ENCODE assay signal across 8 mouse cellular contexts in the genomic region with DNA sequence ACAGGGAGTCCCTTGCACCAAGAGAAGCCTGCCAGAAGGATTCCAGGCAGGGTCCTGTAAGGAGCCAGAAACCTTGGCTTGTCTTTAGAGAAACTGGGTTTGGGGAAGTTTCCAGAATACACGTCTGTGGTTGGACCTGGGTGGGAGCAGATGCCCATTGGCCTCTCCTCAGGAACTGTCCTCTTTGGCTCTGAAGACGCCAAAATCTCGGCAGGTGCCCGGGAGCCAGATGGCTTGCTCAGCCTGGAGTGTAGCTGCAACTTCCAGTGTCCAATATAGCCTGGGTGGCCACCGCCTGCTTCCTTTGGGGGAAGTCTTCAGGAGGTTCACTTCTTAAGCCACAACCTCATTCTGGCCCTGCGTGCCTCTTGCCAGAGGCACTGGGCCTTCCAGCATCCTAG. TPM values are rescaled to one million over a fixed set of nuclear protein-coding genes. Genes with fewer than 3 reads are reported as not detected.
DNase-seq lines count a peak whose midpoint lies in the region; ATAC-seq and TF ChIP-seq lines count a peak whose summit lies in the region.

No protein-coding gene starts in this region.

- H3K4me2 ChIP-seq in lung, postnatal 0 days (replicated peaks; ENCODE audit: low read depth, low read length), result peak overlapping the region; percentile 21; the same call in 1 of the 2 replicates
- 0 out of 2 replicates have a peak overlapping the region, but pooled peaks have one; percentile 58 for H3K4me2 ChIP-seq in liver, postnatal 0 days (ENCODE audit: low read depth, low read length)
- H3K4me2 ChIP-seq in kidney, embryonic 16.5 days (replicated peaks; ENCODE audit: low read depth, low read length), result no peak overlapping the region

- peaks cover 42% of the 10 kb centered on the region for H3K27me3 ChIP-seq in lung, postnatal 0 days (replicated peaks; ENCODE audit: insufficient read depth, low read length)
- peaks cover 42% of the 10 kb centered on the region for H3K27me3 ChIP-seq in liver, postnatal 0 days (ENCODE audit: insufficient read depth, low read length)
- H3K27me3 ChIP-seq in kidney, embryonic 16.5 days (ENCODE audit: insufficient read depth, low read length), result peaks cover 43% of the 10 kb centered on the region

- ATAC-seq in lung, postnatal 0 days, result no peak
- ATAC-seq in hematopoietic stem cell, adult 5-6 weeks (replicated peaks in 1 of 2; ENCODE audit: insufficient read depth in 1 of 2, low FRiP score in 2 of 2, low TSS enrichment in 1 of 2, low read depth in 1 of 2, poor library complexity in 2 of 2, severe bottlenecking in 2 of 2), result peak; percentile 9 to 24; a peak in 1 of 4 replicates
- peak; percentile 3; the same call in 1 of the 2 replicates for ATAC-seq in liver, postnatal 0 days
- ATAC-seq in kidney, embryonic 16.5 days (ENCODE audit: low FRiP score, low TSS enrichment), result no peak

- H3K9ac ChIP-seq in lung, postnatal 0 days (replicated peaks; ENCODE audit: low read depth), result no peak overlapping the region
- peak overlapping the region; percentile 6 for H3K9ac ChIP-seq in liver, postnatal 0 days (replicated peaks)
- no peak overlapping the region for H3K9ac ChIP-seq in kidney, embryonic 16.5 days (replicated peaks; ENCODE audit: low read length)

- peaks cover 25% of the 10 kb centered on the region for H3K4me1 ChIP-seq in lung, postnatal 0 days (ENCODE audit: insufficient read depth, low read depth, low read length)
- H3K4me1 ChIP-seq in liver, postnatal 0 days (ENCODE audit: insufficient read depth), result peaks cover 31% of the 10 kb centered on the region
- peaks cover 48% of the 10 kb centered on the region for H3K4me1 ChIP-seq in kidney, embryonic 16.5 days (ENCODE audit: insufficient read depth, low read length)

- H3K4me3 ChIP-seq in lung, postnatal 0 days (ENCODE audit: low read depth, low read length), result no peak overlapping the region
- H3K4me3 ChIP-seq in liver, postnatal 0 days (ENCODE audit: low read depth, low read length), result no peak overlapping the region
- H3K4me3 ChIP-seq in kidney, embryonic 16.5 days (ENCODE audit: low read length), result no peak overlapping the region

- no peak overlapping the region for H3K27ac ChIP-seq in lung, postnatal 0 days (ENCODE audit: low read length)
- H3K27ac ChIP-seq in liver, postnatal 0 days (ENCODE audit: low read depth), result no peak overlapping the region
- H3K27ac ChIP-seq in kidney, embryonic 16.5 days (ENCODE audit: low read length), result no peak overlapping the region

- 25% methylated on average over 6 of the region's 6 CpGs for WGBS in lung, postnatal 0 days
- 10% methylated on average over 6 of the region's 6 CpGs for WGBS in liver, postnatal 0 days (ENCODE audit: insufficient replicate concordance)
- WGBS in kidney, embryonic 16.5 days, result 32% methylated on average over 6 of the region's 6 CpGs

- no peak for TF ChIP-seq CTCF in lung, postnatal 0 days (IDR thresholded peaks at IDR 0.05)
- TF ChIP-seq CTCF in liver, postnatal 0 days (IDR thresholded peaks at IDR 0.05; ENCODE audit: low read depth), result no peak

- TF ChIP-seq EP300 in lung, postnatal 0 days (IDR thresholded peaks at IDR 0.05), result no peak
- TF ChIP-seq EP300 in liver, postnatal 0 days (IDR thresholded peaks at IDR 0.05; ENCODE audit: low read depth), result no peak

- DNase-seq in lung, postnatal 0 days (ENCODE audit: low spot score), result no peak
- no peak for DNase-seq in lung, postnatal 14 days
- DNase-seq in cerebellum, postnatal 36 days, result peak; percentile 90 to 91
- DNase-seq in liver, postnatal 0 days, result no peak
- no peak for DNase-seq in gastrocnemius, adult 18-20 months (ENCODE audit: low spot score)
- DNase-seq in kidney, postnatal 10 days, result no peak

- H3K36me3 ChIP-seq in lung, postnatal 0 days (ENCODE audit: insufficient read depth, low read length), result 0 out of 2 replicates have a peak, but pooled peaks cover 5% of the 10 kb centered on the region
- H3K36me3 ChIP-seq in liver, postnatal 0 days (replicated peaks; ENCODE audit: insufficient read depth, low read length), result peaks cover 26% of the 10 kb centered on the region
- H3K36me3 ChIP-seq in kidney, embryonic 16.5 days (ENCODE audit: insufficient read depth, low read length), result peaks cover 29% of the 10 kb centered on the region

- no peaks in the 10 kb centered on the region for H3K9me3 ChIP-seq in lung, postnatal 0 days (ENCODE audit: low read length)
- no peaks in the 10 kb centered on the region for H3K9me3 ChIP-seq in liver, postnatal 0 days (ENCODE audit: low read length)
- H3K9me3 ChIP-seq in kidney, embryonic 16.5 days (ENCODE audit: low read length), result no peaks in the 10 kb centered on the region

RNA-seq across cellular contexts. Expression of a gene that starts 0.3 kb away (rescaled TPM):
- polyA plus RNA-seq in lung, postnatal 0 days (2015; fragmentation: Nextera tagmentation; extraction: Ambion mirVana), result 0.07 TPM in 1 of 2 replicates, not detected in the other
- total RNA-seq in hematopoietic stem cell, adult 5-6 weeks (2017), result 0.40 TPM in 1 of 2 replicates, not detected in the other
- 0.02 TPM in 1 of 2 replicates, not detected in the other for polyA plus RNA-seq in liver, postnatal 0 days (2015; fragmentation: Nextera tagmentation; extraction: Ambion mirVana)
- total RNA-seq in gastrocnemius, adult 18-20 months (2021), result not detected
- 0.18 and 0.22 TPM in 2 replicates for polyA plus RNA-seq in kidney, embryonic 16.5 days (2015; fragmentation: Nextera tagmentation; extraction: Ambion mirVana)

RNA-seq across cellular contexts. Expression of a gene that starts 6.9 kb away (rescaled TPM):
- polyA plus RNA-seq in lung, postnatal 0 days (2015; fragmentation: Nextera tagmentation; extraction: Ambion mirVana), result 97.7 and 103 TPM in 2 replicates
- 27.8 and 63.7 TPM in 2 replicates for total RNA-seq in hematopoietic stem cell, adult 5-6 weeks (2017)
- polyA plus RNA-seq in liver, postnatal 0 days (2015; fragmentation: Nextera tagmentation; extraction: Ambion mirVana), result 44.7 and 46.1 TPM in 2 replicates
- 10 to 100 TPM; 54.6 to 57.5 TPM for total RNA-seq in gastrocnemius, adult 18-20 months (2021)
- 193 and 206 TPM in 2 replicates for polyA plus RNA-seq in kidney, embryonic 16.5 days (2015; fragmentation: Nextera tagmentation; extraction: Ambion mirVana)

RNA-seq across cellular contexts. Expression of a gene that starts 7.3 kb away (rescaled TPM):
- polyA plus RNA-seq in lung, postnatal 0 days (2015; fragmentation: Nextera tagmentation; extraction: Ambion mirVana), result 0.31 and 1.2 TPM in 2 replicates
- 1.1 and 4.8 TPM in 2 replicates for total RNA-seq in hematopoietic stem cell, adult 5-6 weeks (2017)
- 0.07 and 0.09 TPM in 2 replicates for polyA plus RNA-seq in liver, postnatal 0 days (2015; fragmentation: Nextera tagmentation; extraction: Ambion mirVana)
- under 1 TPM; 0.12 to 0.34 TPM for total RNA-seq in gastrocnemius, adult 18-20 months (2021)
- 12.2 and 14.7 TPM in 2 replicates for polyA plus RNA-seq in kidney, embryonic 16.5 days (2015; fragmentation: Nextera tagmentation; extraction: Ambion mirVana)

RNA-seq across cellular contexts. Expression of a gene that starts 24.3 kb away (rescaled TPM):
- polyA plus RNA-seq in lung, postnatal 0 days (2015; fragmentation: Nextera tagmentation; extraction: Ambion mirVana), result 297 and 329 TPM in 2 replicates
- total RNA-seq in hematopoietic stem cell, adult 5-6 weeks (2017), result 68.7 and 71.1 TPM in 2 replicates
- 263 and 268 TPM in 2 replicates for polyA plus RNA-seq in liver, postnatal 0 days (2015; fragmentation: Nextera tagmentation; extraction: Ambion mirVana)
- 100 to 1,000 TPM; 179 to 182 TPM for total RNA-seq in gastrocnemius, adult 18-20 months (2021)
- 372 and 373 TPM in 2 replicates for polyA plus RNA-seq in kidney, embryonic 16.5 days (2015; fragmentation: Nextera tagmentation; extraction: Ambion mirVana)

RNA-seq across cellular contexts. Expression of a gene that starts 26.4 kb away (rescaled TPM):
- 34.7 and 41.2 TPM in 2 replicates for polyA plus RNA-seq in lung, postnatal 0 days (2015; fragmentation: Nextera tagmentation; extraction: Ambion mirVana)
- 56.5 and 67.0 TPM in 2 replicates for total RNA-seq in hematopoietic stem cell, adult 5-6 weeks (2017)
- polyA plus RNA-seq in liver, postnatal 0 days (2015; fragmentation: Nextera tagmentation; extraction: Ambion mirVana), result 11.0 and 13.5 TPM in 2 replicates
- 10 to 100 TPM; 75.3 to 82.5 TPM for total RNA-seq in gastrocnemius, adult 18-20 months (2021)
- polyA plus RNA-seq in kidney, embryonic 16.5 days (2015; fragmentation: Nextera tagmentation; extraction: Ambion mirVana), result 69.8 and 73.9 TPM in 2 replicates

Comparison
In these comparisons a context has a peak if more than half of its experiments do, and no peak if none do; other contexts are left out.
1. ATAC-seq: peak in hematopoietic stem cell, adult 5-6 weeks (2 of 2) and liver, postnatal 0 days (single experiment); none in lung, postnatal 0 days (single experiment) and kidney, embryonic 16.5 days (single experiment).
2. DNase-seq: peak in cerebellum, postnatal 36 days (2 of 2); none in lung, postnatal 0 days (single experiment), lung, postnatal 14 days (single experiment), liver, postnatal 0 days (single experiment), gastrocnemius, adult 18-20 months (single experiment) and kidney, postnatal 10 days (single experiment).